Mouse (Mus musculus) heart, adult 2 months (tissue): ENCODE results near the gene Hist1h3b.

ENCODE experiments used
- CTCF ChIP-seq: fragments of 200-600 bp; IDR thresholded peaks from 2 replicates; pipeline ENCODE4 v1.8.1; 2022; ENCODE audit warnings: antibody characterized with exemption, mild to moderate bottlenecking, moderate library complexity
- EP300 ChIP-seq: fragments of 200-500 bp; IDR thresholded peaks from 2 replicates; pipeline ENCODE4 v1.6.1; 2011; ENCODE audit warnings: low read depth, low read length, control low read depth; ENCODE audit not compliant: insufficient read depth
- POLR2A ChIP-seq: fragments of 200-500 bp; IDR thresholded peaks from 2 replicates; pipeline ENCODE4 v1.6.1; 2011; ENCODE audit warnings: mild to moderate bottlenecking, low read depth, low read length, control low read depth; ENCODE audit not compliant: insufficient read depth

DNA sequence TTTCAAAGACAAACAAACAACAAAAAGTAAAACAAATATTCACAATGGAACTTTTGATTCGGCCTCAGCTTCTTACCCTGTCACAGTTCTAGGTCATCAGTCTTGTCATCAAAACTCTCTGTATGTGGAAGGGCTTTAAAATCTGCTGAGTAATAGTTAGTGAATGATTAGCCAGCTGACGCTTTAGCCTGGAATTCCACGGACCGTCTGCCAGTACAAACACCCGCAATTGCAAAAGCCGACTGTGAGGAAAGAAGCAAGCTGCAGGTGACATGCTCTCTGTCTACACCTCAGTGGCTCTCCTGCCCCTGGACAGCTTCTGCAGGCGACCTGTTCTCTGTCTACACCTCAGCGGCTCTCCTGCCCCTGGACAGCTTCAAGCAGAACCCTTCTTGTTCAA lies 21.6 kb upstream of the Hist1h3b start:
- TF ChIP-seq CTCF (no peak), POLR2A (no peak), EP300 (no peak)
